Mouse (Mus musculus) C2C12 (cell line): ENCODE data around the gene March7.

Source experiments
- CTCF ChIP-seq: IDR thresholded peaks from one replicate; pipeline ENCODE4 v1.5.1; 2011; ENCODE audit not compliant: control insufficient read depth, insufficient read depth, insufficient read length
- FOSL1 ChIP-seq: IDR thresholded peaks from one replicate; pipeline ENCODE4 v1.8.0; 2011; ENCODE audit warnings: mild to moderate bottlenecking, low read length; ENCODE audit not compliant: poor library complexity, insufficient read depth, severe bottlenecking
- MAX ChIP-seq: IDR thresholded peaks from one replicate; pipeline ENCODE4 v1.6.1; 2011; ENCODE audit warnings: mild to moderate bottlenecking, control low read depth
- USF1 ChIP-seq: IDR thresholded peaks from one replicate; pipeline ENCODE4 v1.6.1; 2011; ENCODE audit warnings: low read depth, mild to moderate bottlenecking, control low read depth, moderate library complexity

DNA sequence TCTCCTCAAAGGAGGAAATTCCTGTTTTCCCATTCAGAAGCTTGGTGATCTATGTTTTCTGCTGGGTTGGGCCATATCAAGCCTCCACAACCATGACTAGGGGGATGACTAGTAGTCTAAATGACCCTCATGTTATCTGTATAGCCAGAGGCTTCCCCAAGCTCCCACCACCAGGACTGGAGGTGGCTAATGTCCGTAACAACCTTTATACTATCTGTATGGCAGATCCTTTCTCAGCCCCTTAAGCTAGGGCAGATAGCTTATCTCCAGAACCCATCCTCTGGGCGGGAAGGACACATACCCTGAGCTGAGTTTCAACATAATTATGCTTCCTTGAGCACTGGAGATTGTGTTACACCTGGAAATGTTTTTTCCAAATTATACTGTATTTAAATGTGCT lies 45.9 kb upstream of the March7 start:
- TF ChIP-seq CTCF (no peak), MAX (no peak), USF1 (no peak), FOSL1 (no peak)
